Mouse (Mus musculus) heart, postnatal 36 days (tissue): ENCODE measurements around the gene Nptxr. TPM values are rescaled to one million over a fixed set of nuclear protein-coding genes. Genes with fewer than 3 reads are reported as not detected.
A peak's percentile ranks its signal among the peaks of the same experiment; 100 is the strongest.

Experiments
- DNase-seq, 2 experiments: peaks; one replicate each; pipeline ENCODE4 v3.0.0; 2021 to 2022
- intact Hi-C: fragments of 180-260 bp; cut with DNase I; formaldehyde crosslinking; loops from one replicate; pipeline ENCODE4 v1.15.1; 2025
- total RNA-seq, 2 experiments: library from RNA; stranded (reverse); gene quantifications; 2 replicates each; pipeline ENCODE4 v1.2.3; 2021

The Nptxr gene
- total RNA-seq: 1 to 10 TPM; 1.5 to 1.7 TPM

GRCm38 (mm10) chr15:79804352-79805071, at the start of gene Nptxr:
Gene Nptxr, minus strand, starts transcription at chr15:79804766.
- intact Hi-C loops: no loop called here
- peak; percentile 55 to 67 for DNase-seq

- DNase-seq: no peak
- intact Hi-C loops: no loop called here
These were observed 45.6 kb upstream of the Nptxr start for GRCm38 (mm10) chr15:79850143-79850542.

DNA sequence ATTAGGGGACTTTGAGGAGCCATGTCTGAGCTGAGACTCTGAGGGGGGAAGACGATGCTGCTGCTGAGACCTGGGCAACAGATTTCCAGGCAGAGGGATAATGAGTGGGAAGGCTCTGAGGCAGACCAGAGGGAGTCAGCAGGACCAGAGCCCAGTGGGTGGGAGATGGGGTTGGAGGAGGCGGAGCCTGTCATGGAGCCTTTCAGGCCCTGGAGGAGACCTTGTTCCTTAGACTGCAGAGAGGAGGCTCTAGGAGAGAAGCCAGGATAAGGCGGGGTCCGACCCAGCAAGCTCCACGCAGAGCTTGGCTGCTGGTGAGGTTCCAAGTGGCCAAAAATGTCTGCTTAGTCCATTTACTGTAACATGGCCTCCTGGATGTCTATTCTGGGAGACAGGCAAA, 42.5 kb upstream of the Nptxr start:
- DNase-seq: no peak
- intact Hi-C loops: no loop called here

DNA sequence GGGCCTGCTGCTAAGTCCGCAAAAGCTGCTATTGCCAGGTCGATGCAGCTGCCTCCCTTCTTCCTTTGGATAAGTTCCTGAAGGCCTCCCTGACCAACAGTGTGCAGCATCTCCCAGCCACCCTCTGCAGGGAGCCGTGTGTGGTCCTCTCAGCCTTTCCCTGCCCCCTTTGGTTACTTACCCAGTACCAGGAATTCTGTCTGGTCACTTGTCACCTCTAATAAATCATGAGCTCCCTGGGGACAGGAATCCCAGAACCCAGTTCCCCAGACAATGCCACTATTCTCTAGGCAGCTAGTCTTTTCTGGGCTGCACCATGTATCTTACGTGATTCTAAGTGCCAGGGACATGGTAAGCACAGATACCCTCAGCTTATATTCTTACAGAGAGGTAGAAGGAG, 41.4 kb upstream of the Nptxr start:
- intact Hi-C loops: no loop called here
- no peak for DNase-seq

DNA sequence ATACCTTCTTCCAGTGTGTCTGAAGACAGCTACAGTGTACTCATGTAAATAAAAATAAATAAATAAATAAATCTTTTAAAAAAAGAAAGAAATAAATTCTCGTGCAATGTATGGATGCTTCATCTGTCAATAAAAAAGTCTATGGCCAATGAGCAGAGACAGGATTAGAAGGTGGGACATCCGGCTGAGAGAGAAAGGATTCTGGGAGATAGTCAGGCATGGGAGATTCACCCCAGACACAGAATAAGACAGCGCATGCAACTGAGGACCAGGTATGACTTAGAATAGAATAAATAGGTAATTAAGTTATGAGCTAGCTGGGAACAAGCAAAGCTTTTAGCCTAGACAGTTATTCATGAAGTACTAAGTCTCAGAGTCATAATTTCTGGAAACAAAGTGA, 38.4 kb upstream of the Nptxr start:
- intact Hi-C loops: no loop called here
- DNase-seq: no peak

DNA sequence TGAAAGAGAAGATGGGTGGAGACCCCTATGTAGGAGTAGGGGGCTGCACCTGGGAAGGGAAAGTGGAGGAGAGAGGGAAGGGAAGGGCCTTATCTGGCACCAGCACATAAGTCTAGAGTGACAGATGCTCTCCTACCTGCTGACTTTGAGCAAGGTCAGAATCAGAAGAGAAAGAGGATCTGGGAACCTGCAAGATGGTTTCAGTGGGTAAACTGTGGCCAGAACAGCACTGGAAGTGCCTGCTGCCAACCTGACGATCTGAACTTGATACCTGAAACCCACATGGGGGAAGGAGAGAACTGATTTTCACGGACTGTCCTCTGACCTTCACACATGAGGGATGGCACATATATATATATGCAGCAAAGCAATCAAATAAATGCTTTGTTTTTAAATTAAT, 35.7 kb upstream of the Nptxr start:
- intact Hi-C loops: no loop called here
- no peak for DNase-seq

DNA sequence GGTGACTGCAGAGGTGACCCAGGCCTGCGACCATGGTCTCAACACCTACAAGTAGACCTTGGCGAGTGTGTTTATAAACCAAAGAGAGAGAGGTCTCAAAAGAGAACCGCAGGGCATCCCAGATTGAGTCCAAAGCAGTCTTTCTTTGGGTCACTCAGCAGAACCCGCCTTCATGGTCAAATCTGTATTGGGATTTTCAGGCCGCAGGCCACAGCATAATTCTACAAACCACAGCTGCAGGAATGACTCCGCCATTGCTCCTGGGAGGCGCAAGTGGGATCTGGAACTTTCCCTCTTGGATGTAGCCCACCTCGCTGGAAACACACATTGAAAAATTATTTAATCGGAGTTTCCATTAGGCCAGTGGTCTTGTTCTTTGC, 30.3 kb upstream of the Nptxr start:
- intact Hi-C loops: loop anchor here (5.0 kb wide), 1 partner anchor 247 kb away; no protein-coding TSS in a partner anchor

GRCm38 (mm10) chr15:79834130-79834880, 29.7 kb upstream of the Nptxr start, which contains the start of the genes Npcd and Cbx6:
Gene Npcd, minus strand, starts transcription at chr15:79834237.
Gene Cbx6, minus strand, starts transcription at chr15:79834688.
- intact Hi-C loops: loop anchor here (5.0 kb wide), 1 partner anchor 248 kb away; no protein-coding TSS in a partner anchor
- peak; percentile 95 to 96 for DNase-seq

More for the DNA sequence above, 30.3 kb upstream of the Nptxr start:
- no peak for DNase-seq

GRCm38 (mm10) chr15:79833251-79834050, 28.9 kb upstream of the Nptxr start:
- intact Hi-C loops: loop anchor here (2.0 to 5.0 kb wide), 2 partner anchors 99 to 249 kb away; no protein-coding TSS in a partner anchor
- DNase-seq: peak; percentile 38 to 42

DNA sequence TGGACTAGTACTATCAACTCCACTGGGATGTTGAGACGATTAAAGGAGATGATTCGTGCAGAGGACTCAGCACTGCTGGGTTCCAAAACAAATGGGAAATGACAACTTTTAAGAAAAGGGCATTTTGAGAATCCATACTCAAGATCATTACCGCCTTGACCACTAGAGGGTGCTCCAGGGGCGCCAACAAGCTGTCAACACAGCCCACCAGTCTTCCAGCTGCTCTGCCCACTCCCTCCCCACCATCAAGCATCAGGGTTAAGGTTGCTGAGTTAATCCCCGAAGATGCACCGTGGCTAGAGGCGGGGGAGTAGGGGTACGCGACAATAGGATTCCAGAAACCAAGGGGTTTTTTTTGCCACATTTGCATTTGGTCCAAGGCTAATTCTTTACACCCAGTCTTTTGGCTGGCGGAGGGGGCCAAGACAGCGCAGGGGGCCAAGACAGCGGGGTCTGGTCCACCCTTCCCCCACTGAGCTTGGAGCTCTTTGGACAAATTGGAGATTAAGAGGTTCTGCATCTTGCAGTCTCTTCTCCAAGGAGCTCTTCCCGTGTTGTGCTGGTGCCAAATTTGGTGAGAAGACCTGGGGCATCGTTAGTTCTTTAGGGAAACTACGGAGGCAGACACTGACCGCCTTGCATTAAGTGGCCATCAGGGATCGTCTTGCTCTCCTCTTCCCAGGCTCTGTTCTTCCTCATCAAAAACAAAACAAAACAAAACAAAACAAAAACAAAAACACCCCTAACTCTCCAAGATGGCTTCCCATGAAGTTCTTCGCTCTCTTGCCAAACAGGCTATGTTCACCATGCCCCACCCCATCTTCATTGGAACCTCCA, 27.7 kb upstream of the Nptxr start:
- peak; percentile 82 to 86 for DNase-seq
- intact Hi-C loops: loop anchor here (1.0 to 5.0 kb wide), 3 partner anchors 51 to 250 kb away; no protein-coding TSS in a partner anchor

- peak; percentile 77 to 80 for DNase-seq
- intact Hi-C loops: loop anchor here (2.0 to 5.0 kb wide), 2 partner anchors 78 to 252 kb away; no protein-coding TSS in a partner anchor
These were observed 25.8 kb upstream of the Nptxr start for GRCm38 (mm10) chr15:79830388-79830787.

GRCm38 (mm10) chr15:79829431-79829830, 24.9 kb upstream of the Nptxr start:
- intact Hi-C loops: no loop called here
- no peak for DNase-seq

DNA sequence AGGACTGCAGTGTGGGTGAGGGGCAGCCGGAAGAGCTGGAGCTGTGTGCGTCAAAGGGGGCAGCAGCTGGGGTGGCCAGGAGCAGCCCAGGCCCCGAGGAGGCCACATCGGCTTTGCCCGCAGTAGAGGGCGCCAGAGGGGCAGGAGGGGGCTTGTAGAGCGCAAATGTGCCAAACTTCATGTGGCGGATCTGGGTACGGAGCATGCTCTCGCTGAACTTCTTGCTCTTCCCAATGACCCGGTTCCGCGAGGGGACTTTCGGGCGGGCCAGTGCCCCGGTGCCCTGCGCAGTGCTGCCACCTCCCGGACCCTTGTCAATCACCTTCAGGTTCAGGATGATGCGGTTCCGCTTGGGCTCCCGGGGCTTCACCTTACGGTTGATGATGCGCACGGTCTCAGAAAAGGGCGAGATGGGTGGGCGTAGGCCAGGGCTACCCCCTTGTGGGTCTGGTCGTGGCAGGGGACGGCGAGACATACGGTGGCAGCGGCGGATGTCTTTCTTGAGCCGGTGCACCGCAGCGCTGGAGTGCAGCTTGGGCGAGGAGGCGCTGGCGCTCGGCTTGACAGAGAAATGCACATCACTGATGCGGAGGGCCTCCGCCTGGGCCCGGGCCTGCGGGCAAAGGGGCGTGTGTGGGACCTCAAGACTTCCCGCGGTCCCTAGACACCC, 23.9 kb upstream of the Nptxr start:
- intact Hi-C loops: no loop called here
- DNase-seq: no peak

- no peak for DNase-seq
- intact Hi-C loops: no loop called here
These were observed 23.2 kb upstream of the Nptxr start for GRCm38 (mm10) chr15:79827778-79828210.

DNA sequence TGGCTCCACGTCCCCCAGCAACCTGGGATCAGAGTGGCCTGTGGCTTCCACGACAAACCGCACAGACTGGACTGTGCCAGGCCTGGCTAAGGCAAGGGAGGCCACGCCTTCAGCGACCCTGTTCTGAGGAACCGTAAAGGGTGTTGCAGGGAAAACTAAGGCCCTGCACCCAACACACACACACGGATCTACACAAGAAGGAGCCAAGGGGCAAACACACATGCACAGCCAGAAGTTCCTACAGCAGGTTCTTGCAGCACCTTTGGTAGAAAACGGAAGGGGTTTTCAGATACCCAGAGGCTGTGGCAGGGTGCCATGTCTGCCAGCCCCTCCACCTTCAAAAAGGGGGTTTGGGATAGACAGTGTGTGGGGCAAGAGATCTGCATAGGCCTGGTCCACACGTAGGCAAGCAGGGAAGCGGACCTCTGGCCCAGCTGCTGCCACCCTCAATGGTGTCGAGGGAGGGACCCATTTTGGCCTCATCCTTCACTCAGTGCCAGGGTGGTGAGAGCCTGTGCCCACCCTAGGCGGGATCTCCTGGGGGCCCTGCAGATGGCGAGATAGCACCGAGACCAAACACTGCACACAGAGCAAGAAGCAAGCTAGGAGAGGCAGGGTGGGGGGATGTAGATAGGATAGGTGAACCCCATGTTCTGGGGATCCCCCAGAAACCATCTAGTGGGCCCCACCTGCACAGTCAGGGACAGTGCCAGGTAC, 22.7 kb upstream of the Nptxr start:
- intact Hi-C loops: no loop called here
- DNase-seq: no peak

- intact Hi-C loops: no loop called here
- DNase-seq: no peak
These were observed 21.8 kb upstream of the Nptxr start for GRCm38 (mm10) chr15:79826221-79826935.

- no peak for DNase-seq
- intact Hi-C loops: no loop called here
These were observed 20.7 kb upstream of the Nptxr start for GRCm38 (mm10) chr15:79825146-79825825.
